Mouse (Mus musculus): Measurements from ENCODE around the gene Hspbp1.

DNA sequence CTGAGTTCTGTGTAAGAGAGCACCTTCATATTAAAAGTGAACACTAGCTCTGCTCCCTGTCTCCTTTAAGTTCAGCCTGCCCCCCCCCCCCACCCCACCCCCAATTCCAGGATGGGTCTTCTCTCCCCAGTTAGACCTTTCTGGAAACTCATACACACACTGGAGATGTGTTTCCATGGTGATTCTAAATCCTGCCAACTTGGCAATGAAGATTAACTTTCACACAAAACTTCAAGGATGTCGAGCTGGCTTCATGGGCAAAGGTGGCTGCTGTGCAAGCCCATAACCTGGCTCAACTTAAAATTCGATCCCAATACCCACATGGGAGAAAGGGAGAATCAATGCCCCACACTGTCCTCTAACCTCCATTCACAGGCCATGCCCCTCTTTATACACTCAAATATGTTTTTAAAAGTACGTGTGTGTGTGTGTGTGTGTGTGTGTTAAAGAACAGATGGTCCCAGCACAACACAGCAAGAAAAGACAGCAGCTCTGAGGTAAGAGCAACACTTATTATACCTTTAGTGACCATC is 24.9 kb downstream of the Hspbp1 start:
- TF ChIP-seq CTCF (IDR thresholded peaks at IDR 0.05; ENCODE audit: low read depth, low read length) (no peak), POLR2A (IDR thresholded peaks at IDR 0.05; ENCODE audit: borderline replicate concordance, low read depth, low read length) (no peak)
